Mouse (Mus musculus) c-Kit-positive CD71-negative TER-119-negative erythroid progenitor cells, embryonic 14.5 days (primary cell): ENCODE data around the gene Hivep1.

Experiments
- DNase-seq: peaks from one replicate; pipeline ENCODE4 v3.0.0-alpha.2; 2013; ENCODE audit warnings: low read depth

The Hivep1 gene

DNA sequence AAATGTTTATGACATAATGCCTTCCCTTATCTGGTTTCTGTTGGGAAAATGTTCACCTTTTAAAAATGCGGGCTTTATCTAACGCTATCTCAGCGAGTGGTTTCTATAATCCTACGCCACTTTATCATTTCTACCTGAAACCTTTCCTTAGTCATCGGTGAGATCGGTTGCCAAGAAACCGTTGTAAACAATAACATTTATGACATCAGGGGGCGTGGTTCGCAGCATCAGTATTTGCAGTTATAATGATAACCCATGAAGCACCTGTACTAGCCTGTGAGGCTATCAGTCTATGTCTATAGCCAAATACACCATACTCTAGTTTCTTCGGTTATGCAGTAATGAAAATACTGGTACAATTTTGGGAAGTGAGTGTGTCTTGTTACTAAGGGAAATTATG is 177.0 kb downstream of the Hivep1 start:
- no peak for DNase-seq

- no peak for DNase-seq
Observed at GRCm38 (mm10) chr13:42233741-42234419, 182.1 kb downstream of the Hivep1 start.

- no peak for DNase-seq
Observed at GRCm38 (mm10) chr13:42238520-42238919, 186.7 kb downstream of the Hivep1 start.

DNA sequence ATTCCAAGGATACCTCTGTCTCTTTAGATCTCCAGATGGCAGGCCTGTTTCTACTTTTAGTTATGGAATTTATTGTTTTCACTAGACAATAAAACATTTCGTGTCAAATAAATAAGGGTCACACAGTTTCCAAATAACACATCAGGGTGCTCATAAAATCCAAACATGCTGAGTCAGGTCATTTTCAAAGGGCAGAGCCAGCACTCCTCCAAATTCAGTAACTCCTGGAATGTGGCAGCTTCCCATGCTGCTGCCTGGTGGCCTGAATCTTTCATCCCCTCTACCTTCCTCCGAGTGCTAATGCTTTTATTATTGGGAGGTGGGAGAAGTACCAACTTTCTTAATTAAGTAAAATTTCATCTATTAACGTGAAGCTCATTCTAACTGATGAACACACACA is 190.3 kb downstream of the Hivep1 start:
- DNase-seq = no peak
